Mouse (Mus musculus) urinary bladder, adult 18-20 months (tissue): ENCODE results near the gene Mmp11.
"Not testable (repeated sequence)": the region's sequence is repeated elsewhere in the genome, so short reads cannot be mapped to it uniquely, and the experiment has no call there.

Source experiments
- DNase-seq, 2 experiments: peaks; one replicate each; pipeline ENCODE4 v3.0.0; 2022; ENCODE audit warnings: low spot score in 2 of 2, mixed read lengths in 2 of 2

Gene Mmp11

GRCm38 (mm10) chr10:75897373-75897772 is 38.9 kb downstream of the Mmp11 start:
- DNase-seq: peak in 1 of 2 experiments; percentile 45

- DNase-seq: no peak
Observed at GRCm38 (mm10) chr10:75896208-75896607, 40.1 kb downstream of the Mmp11 start.

- DNase-seq: no peak
Observed at GRCm38 (mm10) chr10:75895730-75896129, 40.6 kb downstream of the Mmp11 start.

- DNase-seq: no peak
Observed at GRCm38 (mm10) chr10:75894601-75895000, 41.7 kb downstream of the Mmp11 start.

GRCm38 (mm10) chr10:75893089-75893750 is 43.1 kb downstream of the Mmp11 start, which contains the start of gene Derl3:
Derl3 (plus strand) TSS chr10:75893413.
- peak; percentile 90 for DNase-seq

- DNase-seq: no peak
Observed at GRCm38 (mm10) chr10:75889406-75890153, 46.7 kb downstream of the Mmp11 start.

- DNase-seq: not testable (repeated sequence)
Observed at GRCm38 (mm10) chr10:75887504-75887903, 48.8 kb downstream of the Mmp11 start.

- DNase-seq: no peak
Observed at GRCm38 (mm10) chr10:75884742-75885141, 51.6 kb downstream of the Mmp11 start.

GRCm38 (mm10) chr10:75883232-75883552 is 53.1 kb downstream of the Mmp11 start:
- peak; percentile 71 to 73 for DNase-seq

GRCm38 (mm10) chr10:75882433-75883231 is 53.7 kb downstream of the Mmp11 start:
- DNase-seq: no peak

GRCm38 (mm10) chr10:75881578-75882432 is 54.5 kb downstream of the Mmp11 start:
- DNase-seq: no peak

- DNase-seq: peak in 1 of 2 experiments; percentile 37
Observed at GRCm38 (mm10) chr10:75880771-75881577, 55.3 kb downstream of the Mmp11 start.

- no peak for DNase-seq
Observed at GRCm38 (mm10) chr10:75880351-75880750, 55.9 kb downstream of the Mmp11 start.

GRCm38 (mm10) chr10:75878836-75879235 is 57.5 kb downstream of the Mmp11 start:
- no peak for DNase-seq

- no peak for DNase-seq
Observed at GRCm38 (mm10) chr10:75873543-75874170, 62.6 kb downstream of the Mmp11 start.
